Mouse (Mus musculus) testis, adult 2 months (tissue): ENCODE data around the gene Jph3. TPM values are rescaled to one million over a fixed set of nuclear protein-coding genes. Genes with fewer than 3 reads are reported as not detected.

Experiments
- H3K27ac ChIP-seq: fragments of 200-500 bp; 2 replicates; pipeline ENCODE4 v1.5.1; 2012; ENCODE audit warnings: low read depth, low read length; ENCODE audit not compliant: control insufficient read depth, insufficient read depth
- H3K27me3 ChIP-seq: fragments of 200-500 bp; 2 replicates; pipeline ENCODE4 v1.6.1; 2012; ENCODE audit warnings: mild to moderate bottlenecking, low read length, moderate library complexity; ENCODE audit not compliant: control insufficient read depth, insufficient read depth
- H3K36me3 ChIP-seq: fragments of 200-500 bp; 2 replicates; pipeline ENCODE4 v1.6.1; 2012; ENCODE audit warnings: mild to moderate bottlenecking, low read length; ENCODE audit not compliant: control insufficient read depth, insufficient read depth
- H3K4me1 ChIP-seq: fragments of 200-500 bp; 2 replicates; pipeline ENCODE4 v1.6.1; 2012; ENCODE audit warnings: low read length; ENCODE audit not compliant: control insufficient read depth, insufficient read depth
- H3K4me3 ChIP-seq: fragments of 200-500 bp; 2 replicates; pipeline ENCODE4 v1.5.1; 2012; ENCODE audit warnings: low read depth, mild to moderate bottlenecking, low read length, moderate library complexity, mixed read lengths; ENCODE audit not compliant: control insufficient read depth
- CTCF ChIP-seq: fragments of 200-500 bp; IDR thresholded peaks from 2 replicates; pipeline ENCODE4 v1.5.1; 2012; ENCODE audit warnings: low read depth, mild to moderate bottlenecking, inconsistent platforms, low read length, moderate library complexity; ENCODE audit not compliant: control insufficient read depth, insufficient read depth, insufficient replicate concordance
- POLR2A ChIP-seq: fragments of 200-500 bp; IDR thresholded peaks from 2 replicates; pipeline ENCODE4 v1.6.1; 2012; ENCODE audit warnings: low read depth, mild to moderate bottlenecking, inconsistent platforms, low read length, moderate library complexity; ENCODE audit not compliant: control insufficient read depth
- polyA plus RNA-seq: library from polyadenylated mRNA; depleted of rRNA; stranded (reverse); fragments of >200 nt; gene quantifications from 2 replicates; pipeline ENCODE4 v1.2.3, GENCODE M21; 2012

Jph3 gene
- polyA plus RNA-seq, 1 experiment = 3.1 TPM

DNA sequence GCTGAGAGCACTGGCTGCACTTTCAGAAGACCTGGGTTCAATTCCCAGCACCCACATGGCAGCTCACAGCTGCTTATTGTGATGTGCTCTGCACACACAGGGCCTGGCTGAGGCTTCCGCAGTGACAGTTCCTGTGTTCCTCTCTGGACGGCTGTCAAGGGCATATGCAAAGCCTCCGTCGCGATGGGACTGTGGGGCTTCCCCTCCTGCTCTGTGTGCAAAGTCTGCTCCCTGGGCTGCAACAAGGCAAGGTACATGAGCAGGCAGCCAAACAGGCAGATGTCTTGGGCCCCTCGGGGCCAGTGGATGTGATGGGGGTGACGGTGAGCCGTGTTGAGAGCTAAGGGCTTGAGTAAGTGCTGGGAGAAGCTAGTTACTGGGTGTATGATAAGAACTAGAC is 59.4 kb downstream of the Jph3 start:
- no peaks in the 10 kb centered on the region for H3K36me3 ChIP-seq
- H3K4me1 ChIP-seq = no peaks in the 10 kb centered on the region
- no peak for TF ChIP-seq POLR2A
- TF ChIP-seq CTCF = no peak
- no peak overlapping the region for H3K4me3 ChIP-seq
- H3K27ac ChIP-seq = no peak overlapping the region
- no peaks in the 10 kb centered on the region for H3K27me3 ChIP-seq

DNA sequence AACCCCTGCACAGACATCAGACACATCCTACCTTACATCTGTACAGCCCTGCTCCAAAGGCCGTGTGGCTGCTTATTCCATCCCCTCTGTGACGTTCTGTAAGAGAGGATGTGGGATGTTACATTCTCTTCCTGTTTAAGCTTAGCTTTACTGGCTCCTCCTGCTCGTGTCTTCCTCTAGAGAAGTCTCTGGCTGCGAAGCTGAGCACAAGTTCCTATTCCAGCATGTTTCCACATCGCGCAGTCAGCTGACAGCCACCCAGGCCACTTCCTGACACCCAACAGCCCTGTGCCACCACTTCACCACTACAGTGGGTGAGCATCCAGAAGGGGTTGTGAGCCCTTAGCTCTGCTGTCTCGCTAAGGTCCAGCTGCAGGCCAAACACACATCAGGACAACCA is 62.7 kb downstream of the Jph3 start:
- Histone ChIP-seq H3K27ac (no peak overlapping the region), H3K27me3 (no peaks in the 10 kb centered on the region), H3K4me3 (no peak overlapping the region), H3K4me1 (no peaks in the 10 kb centered on the region), H3K36me3 (no peaks in the 10 kb centered on the region)
- no peak for TF ChIP-seq CTCF
- no peak for TF ChIP-seq POLR2A

DNA sequence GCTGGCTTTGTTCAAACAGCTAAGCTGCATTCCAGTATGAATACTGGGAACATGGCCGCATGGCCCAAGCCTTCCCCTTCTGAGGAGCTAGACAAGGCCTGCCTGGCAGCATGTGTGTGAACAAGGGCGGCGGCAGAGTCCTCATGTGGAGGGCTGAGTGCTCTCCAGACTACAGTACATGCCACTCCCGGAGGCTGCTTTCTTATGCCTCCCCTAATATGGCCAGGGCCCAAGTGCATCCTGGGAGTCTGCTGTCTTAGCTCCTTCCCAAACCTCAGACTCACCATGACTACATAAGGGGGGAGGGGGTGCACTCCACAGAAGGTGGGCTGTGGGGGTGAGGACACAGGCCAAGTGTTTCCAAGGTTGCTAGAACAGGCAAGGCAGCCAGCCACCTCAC is 63.2 kb downstream of the Jph3 start:
- no peak overlapping the region for H3K4me3 ChIP-seq
- no peaks in the 10 kb centered on the region for H3K27me3 ChIP-seq
- no peaks in the 10 kb centered on the region for H3K36me3 ChIP-seq
- no peak for TF ChIP-seq POLR2A
- TF ChIP-seq CTCF = no peak
- no peak overlapping the region for H3K27ac ChIP-seq
- H3K4me1 ChIP-seq = no peaks in the 10 kb centered on the region

DNA sequence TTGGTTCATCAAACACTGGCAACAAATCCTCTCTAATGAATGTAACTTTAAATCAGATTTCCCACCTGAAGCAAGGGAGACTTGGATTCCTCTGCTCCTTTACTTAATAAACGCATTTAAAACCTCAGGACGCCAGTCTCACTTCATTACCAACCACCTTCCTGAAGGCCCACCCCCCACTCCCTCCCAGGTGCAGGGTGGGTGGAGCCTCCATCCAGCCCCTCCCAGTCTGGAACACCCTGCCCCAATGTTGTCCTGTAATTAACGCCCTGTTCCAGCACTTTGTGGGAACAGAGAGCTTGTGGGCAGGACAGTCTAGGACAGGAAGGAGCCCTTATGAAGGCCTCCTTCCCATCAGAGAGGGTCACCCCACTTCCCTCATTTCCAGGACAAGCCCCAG is 64.7 kb downstream of the Jph3 start:
- no peak for TF ChIP-seq CTCF
- TF ChIP-seq POLR2A = no peak
- Histone ChIP-seq H3K4me3 (no peak overlapping the region), H3K4me1 (no peaks in the 10 kb centered on the region), H3K36me3 (no peaks in the 10 kb centered on the region), H3K27me3 (no peaks in the 10 kb centered on the region), H3K27ac (no peak overlapping the region)

DNA sequence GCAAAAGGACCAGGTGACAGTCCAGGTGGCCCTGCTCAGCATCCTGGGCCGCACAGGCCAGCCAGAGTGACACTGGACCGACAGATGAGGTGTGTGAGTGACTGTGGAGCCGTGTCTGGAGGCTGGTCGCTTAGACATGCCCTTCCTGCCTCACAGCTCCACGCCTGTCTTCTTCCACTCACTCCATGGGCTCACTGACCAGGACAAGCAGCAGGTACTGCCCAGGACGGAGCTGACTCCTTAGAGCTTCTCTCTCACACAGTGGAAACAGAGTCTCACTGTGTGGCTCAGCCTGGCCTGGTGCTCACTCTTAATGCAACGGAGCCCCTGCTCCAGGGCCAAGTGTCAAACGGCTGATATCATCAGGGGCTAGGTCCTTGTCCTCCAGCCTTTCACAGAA is 66.0 kb downstream of the Jph3 start:
- H3K27me3 ChIP-seq = no peaks in the 10 kb centered on the region
- no peaks in the 10 kb centered on the region; the same call in 1 of the 2 replicates for H3K36me3 ChIP-seq
- no peak overlapping the region for H3K27ac ChIP-seq
- H3K4me1 ChIP-seq = no peaks in the 10 kb centered on the region
- no peak for TF ChIP-seq CTCF
- no peak for TF ChIP-seq POLR2A
- no peak overlapping the region for H3K4me3 ChIP-seq

DNA sequence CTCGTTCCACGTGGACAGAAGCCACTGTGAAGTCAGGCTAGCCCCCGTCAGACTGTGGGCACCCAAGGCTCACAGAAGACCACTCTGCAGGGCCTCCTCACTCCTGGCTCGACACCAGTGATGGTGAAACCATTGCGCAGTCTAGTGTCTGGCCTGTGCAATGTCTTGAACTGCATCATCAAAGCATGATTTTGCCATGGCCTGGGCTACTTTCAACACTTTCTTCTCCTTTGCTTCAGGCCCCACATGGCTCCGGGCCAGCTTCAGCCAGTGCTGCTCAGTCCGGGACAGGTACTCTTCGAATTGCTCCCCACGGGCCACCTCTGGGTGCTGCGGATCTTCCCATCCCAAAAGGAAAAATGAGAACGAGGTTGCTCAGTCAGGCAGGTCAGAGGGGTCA is 67.0 kb downstream of the Jph3 start:
- no peaks in the 10 kb centered on the region for H3K4me1 ChIP-seq
- H3K27ac ChIP-seq = no peak overlapping the region
- no peak overlapping the region for H3K4me3 ChIP-seq
- H3K27me3 ChIP-seq = no peaks in the 10 kb centered on the region
- no peaks in the 10 kb centered on the region; the same call in 1 of the 2 replicates for H3K36me3 ChIP-seq
- TF ChIP-seq CTCF = no peak
- TF ChIP-seq POLR2A = no peak

DNA sequence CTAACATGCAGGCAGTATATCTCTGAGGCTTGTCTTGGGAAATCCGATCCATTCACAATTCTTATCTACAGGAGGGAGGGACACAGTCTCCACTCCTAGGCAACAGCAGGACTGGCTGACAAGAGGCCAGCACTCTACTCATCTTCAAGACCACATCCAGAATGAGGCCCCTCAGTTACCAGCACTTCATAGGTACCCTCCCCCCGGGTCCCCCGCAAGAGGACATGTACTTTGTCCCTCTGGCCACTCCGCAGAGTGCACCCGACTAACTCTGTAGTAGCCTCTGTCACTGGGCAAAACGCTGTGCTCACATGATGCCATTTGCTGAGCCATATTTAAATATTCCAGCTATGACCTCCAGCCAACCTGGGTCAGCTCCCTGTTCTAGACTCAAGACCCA is 69.0 kb downstream of the Jph3 start:
- Histone ChIP-seq H3K36me3 (peaks cover 1% of the 10 kb centered on the region), H3K27me3 (no peaks in the 10 kb centered on the region), H3K27ac (no peak overlapping the region), H3K4me3 (no peak overlapping the region), H3K4me1 (no peaks in the 10 kb centered on the region)
- TF ChIP-seq POLR2A = no peak
- TF ChIP-seq CTCF = no peak

DNA sequence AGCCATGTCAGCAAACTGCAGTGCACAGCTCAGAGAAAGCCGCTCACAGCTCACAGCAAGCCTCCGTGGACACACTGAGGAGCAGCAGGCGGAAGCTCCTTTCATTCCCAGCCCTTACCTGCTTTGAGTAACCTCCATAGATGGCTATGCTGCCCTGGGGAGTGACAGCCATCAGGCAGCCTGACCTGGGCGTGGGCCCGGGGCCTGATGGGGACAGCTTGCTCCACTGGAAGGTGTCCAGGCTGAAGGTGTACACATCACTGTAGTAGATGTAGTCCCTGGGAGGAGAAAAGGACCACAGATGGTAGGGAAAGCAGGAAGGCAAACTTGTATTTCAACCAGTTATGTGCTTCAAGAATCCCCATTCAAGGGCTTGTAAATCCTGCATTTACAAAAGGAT is 75.4 kb downstream of the Jph3 start:
- no peak overlapping the region for H3K4me3 ChIP-seq
- H3K27me3 ChIP-seq = no peaks in the 10 kb centered on the region
- no peak overlapping the region for H3K27ac ChIP-seq
- H3K36me3 ChIP-seq = peaks cover 7% of the 10 kb centered on the region
- no peak for TF ChIP-seq CTCF
- H3K4me1 ChIP-seq = no peaks in the 10 kb centered on the region
